Mouse (Mus musculus) erythroblast, embryonic 14.5 days (primary cell): Measurements from ENCODE around the gene Olfr1141.

Source experiments
- GATA1 ChIP-seq: IDR thresholded peaks from 2 replicates; pipeline ENCODE4 v1.6.1; 2012; ENCODE audit warnings: low read length, inconsistent platforms, mixed read lengths
- TAL1 ChIP-seq: IDR thresholded peaks from 3 replicates; pipeline ENCODE4 v1.6.1; 2012; ENCODE audit warnings: low read length, inconsistent platforms, mixed read lengths

- TF ChIP-seq GATA1 (no peak), TAL1 (no peak)
These were observed 46.5 kb upstream of the Olfr1141 start, which contains the start of gene Olfr1143 for GRCm38 (mm10) chr2:87800292-87800691.
